Mouse (Mus musculus) mesoderm, embryonic 11.5 days (tissue): ENCODE data around the gene Nlrc4.

Experiments
- DNase-seq: peaks from one replicate; pipeline ENCODE4 v3.0.0-alpha.2; 2012; ENCODE audit warnings: low read depth, low spot score

Nlrc4 gene

GRCm38 (mm10) chr17:74430074-74430473 lies 28.9 kb downstream of the Nlrc4 start:
- DNase-seq, result no peak

- DNase-seq, result no peak
Observed at GRCm38 (mm10) chr17:74424401-74425005, 34.4 kb downstream of the Nlrc4 start.

- DNase-seq, result no peak
Observed at GRCm38 (mm10) chr17:74420656-74421055, 38.3 kb downstream of the Nlrc4 start.

- no peak for DNase-seq
Observed at GRCm38 (mm10) chr17:74418171-74418570, 40.8 kb downstream of the Nlrc4 start.

- DNase-seq, result no peak
Observed at GRCm38 (mm10) chr17:74416841-74417360, 42.0 kb downstream of the Nlrc4 start.

GRCm38 (mm10) chr17:74414671-74415070 lies 44.3 kb downstream of the Nlrc4 start:
- DNase-seq, result no peak

GRCm38 (mm10) chr17:74413324-74413723 lies 45.6 kb downstream of the Nlrc4 start:
- no peak for DNase-seq

- DNase-seq, result no peak
Observed at GRCm38 (mm10) chr17:74409722-74410121, 49.2 kb downstream of the Nlrc4 start.

GRCm38 (mm10) chr17:74406487-74406886 lies 52.5 kb downstream of the Nlrc4 start:
- no peak for DNase-seq

- DNase-seq, result no peak
Observed at GRCm38 (mm10) chr17:74402486-74403222, 56.3 kb downstream of the Nlrc4 start.

GRCm38 (mm10) chr17:74397173-74397572 lies 61.8 kb downstream of the Nlrc4 start:
- no peak for DNase-seq

- DNase-seq, result no peak
Observed at GRCm38 (mm10) chr17:74396766-74397165, 62.2 kb downstream of the Nlrc4 start.

- peak; percentile 97 for DNase-seq
Observed at GRCm38 (mm10) chr17:74395383-74396065, 63.4 kb downstream of the Nlrc4 start, which contains the start of gene Slc30a6. Gene Slc30a6, plus strand, starts transcription at chr17:74395608.

- peak; percentile 28 for DNase-seq
Observed at GRCm38 (mm10) chr17:74394855-74395254, 64.1 kb downstream of the Nlrc4 start.

- no peak for DNase-seq
Observed at GRCm38 (mm10) chr17:74394381-74394780, 64.6 kb downstream of the Nlrc4 start.

GRCm38 (mm10) chr17:74389847-74390246 lies 69.1 kb downstream of the Nlrc4 start:
- DNase-seq, result no peak

GRCm38 (mm10) chr17:74386657-74387056 lies 72.3 kb downstream of the Nlrc4 start:
- DNase-seq, result no peak

GRCm38 (mm10) chr17:74376916-74377315 lies 82.0 kb downstream of the Nlrc4 start:
- no peak for DNase-seq
